Mouse (Mus musculus) gastrocnemius, adult 18-20 months (tissue): ENCODE measurements around the gene Eaf2. TPM values are rescaled to one million over a fixed set of nuclear protein-coding genes. Genes with fewer than 3 reads are reported as not detected.
"Not testable (repeated sequence)": the region's sequence is repeated elsewhere in the genome, so short reads cannot be mapped to it uniquely, and the experiment has no call there.

Source experiments
- DNase-seq: peaks from one replicate; pipeline ENCODE4 v3.0.0; 2021; ENCODE audit warnings: low spot score
- total RNA-seq, 2 experiments: library from RNA; stranded (reverse); gene quantifications; 2 replicates each; pipeline ENCODE4 v1.2.3; 2021

Gene Eaf2
- total RNA-seq, 2 experiments from 2014 or later, result 0.32 TPM; not detected in 1

DNA sequence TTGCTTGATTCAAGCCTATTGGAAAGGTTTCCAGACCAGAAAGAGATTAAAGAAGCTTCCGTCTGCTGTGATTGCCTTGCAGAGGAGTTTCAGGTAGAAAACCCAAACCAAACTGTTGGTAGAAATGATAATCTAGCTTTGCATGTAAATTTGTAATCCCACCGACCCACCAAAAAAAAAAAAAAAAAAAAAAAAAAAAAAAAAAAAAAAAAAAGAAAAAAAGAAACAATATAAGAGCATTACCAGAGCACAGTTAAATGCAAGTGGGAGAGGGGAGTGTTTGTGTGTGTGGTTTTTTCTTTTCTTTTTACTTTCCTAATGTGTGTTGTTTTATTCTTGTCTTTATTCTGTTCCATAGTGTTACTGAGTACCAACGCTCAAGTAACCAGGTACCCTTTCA, 23.6 kb downstream of the Eaf2 start:
- no peak for DNase-seq

DNA sequence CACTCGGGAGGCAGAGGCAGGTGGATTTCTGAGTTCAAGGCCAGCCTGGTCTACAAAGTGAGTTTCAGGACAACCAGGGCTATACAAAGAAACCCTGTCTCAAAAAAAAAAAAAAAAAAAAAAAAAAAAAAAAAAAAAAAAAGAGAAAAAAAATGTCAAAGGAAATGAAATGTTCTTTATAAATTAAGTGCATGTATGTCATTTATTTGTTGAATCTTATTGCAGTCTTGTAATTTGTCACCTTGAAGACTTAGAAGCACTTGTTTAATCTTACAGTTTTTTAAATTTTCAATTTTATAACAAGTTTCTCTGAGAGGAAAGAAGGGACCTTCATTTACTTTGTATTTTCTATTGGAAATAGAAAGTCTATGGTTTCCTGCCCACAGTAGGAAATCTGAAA, 27.9 kb downstream of the Eaf2 start:
- DNase-seq, result not testable (repeated sequence)

GRCm38 (mm10) chr16:36828820-36829219, 46.0 kb downstream of the Eaf2 start:
- no peak for DNase-seq

DNA sequence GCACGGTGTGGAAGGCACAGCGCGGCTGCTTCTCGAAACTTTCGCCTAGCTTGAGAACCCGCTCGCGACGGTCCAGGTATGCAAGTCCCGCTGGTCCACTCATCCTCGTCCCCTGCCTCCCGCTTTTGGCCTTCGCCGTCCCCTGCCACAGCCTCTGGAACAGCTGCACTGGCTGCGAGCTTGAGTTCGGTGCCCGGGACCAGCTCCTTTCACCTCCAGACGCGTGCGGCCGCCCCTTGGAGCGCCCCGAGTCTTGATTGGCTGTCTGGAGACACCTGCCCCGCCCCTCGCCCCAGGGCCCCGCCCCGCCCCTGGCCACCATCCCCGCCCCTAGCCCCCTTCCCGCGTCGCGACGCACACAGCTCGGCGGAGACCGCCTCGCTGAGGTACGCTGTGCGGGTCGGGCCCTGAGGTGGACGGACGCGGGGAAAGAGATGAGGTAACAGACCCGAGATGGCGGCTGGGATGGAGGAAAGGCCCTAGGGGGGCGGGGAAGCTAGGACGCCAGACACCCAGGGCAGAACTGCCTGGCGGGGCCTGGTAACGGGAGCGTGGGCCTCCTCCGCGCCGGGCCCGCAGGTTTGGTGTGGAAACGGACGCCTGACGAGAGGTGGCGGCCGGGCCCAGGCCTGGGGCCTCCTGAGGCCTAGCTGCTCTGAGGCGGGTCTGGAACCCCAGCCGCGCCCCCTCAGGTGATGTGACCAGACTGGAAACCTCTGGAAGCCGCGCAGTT, 46.6 kb downstream of the Eaf2 start, which contains the start of gene Iqcb1:
Gene Iqcb1, plus strand, starts transcription at position 332 of the 733 bp plus-strand sequence.
- peak; percentile 77 for DNase-seq

GRCm38 (mm10) chr16:36827611-36828053, 47.2 kb downstream of the Eaf2 start:
- DNase-seq, result no peak

- no peak for DNase-seq
Observed at GRCm38 (mm10) chr16:36821474-36821873, 53.3 kb downstream of the Eaf2 start.

- no peak for DNase-seq
Observed at GRCm38 (mm10) chr16:36820747-36821146, 54.1 kb downstream of the Eaf2 start.

GRCm38 (mm10) chr16:36820016-36820415, 54.8 kb downstream of the Eaf2 start:
- no peak for DNase-seq

DNA sequence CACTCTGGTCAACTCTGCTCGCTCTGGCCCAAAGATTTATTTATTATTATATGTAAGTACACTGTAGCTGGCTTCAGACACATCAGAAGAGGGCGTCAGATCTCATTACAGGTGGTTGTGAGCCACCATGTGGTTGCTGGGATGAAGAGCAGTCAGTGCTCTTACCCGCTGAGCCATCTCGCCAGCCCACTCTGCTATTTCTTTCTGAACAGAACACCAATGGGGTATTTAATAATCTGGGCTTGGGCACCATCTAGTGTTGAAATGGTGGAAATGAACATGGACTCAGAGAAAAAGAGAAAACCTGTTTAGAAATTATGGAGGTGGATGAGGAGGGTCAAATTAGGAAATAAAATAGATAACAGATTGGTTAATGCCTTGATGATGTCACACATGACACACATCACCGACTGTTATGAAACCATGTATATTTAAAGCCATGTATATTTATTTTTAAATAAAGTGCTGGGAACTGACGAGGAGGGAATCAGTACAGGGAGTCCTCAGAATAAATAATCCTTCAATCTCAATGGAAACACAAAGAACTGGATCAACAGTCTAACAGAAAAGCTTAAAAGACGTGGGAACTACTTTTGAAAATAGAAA, 57.4 kb downstream of the Eaf2 start:
- peak; percentile 72 for DNase-seq

GRCm38 (mm10) chr16:36816916-36817315, 57.9 kb downstream of the Eaf2 start:
- DNase-seq, result no peak

GRCm38 (mm10) chr16:36813680-36814079, 61.1 kb downstream of the Eaf2 start:
- DNase-seq, result no peak

- DNase-seq, result no peak
Observed at GRCm38 (mm10) chr16:36808616-36809015, 66.2 kb downstream of the Eaf2 start.

DNA sequence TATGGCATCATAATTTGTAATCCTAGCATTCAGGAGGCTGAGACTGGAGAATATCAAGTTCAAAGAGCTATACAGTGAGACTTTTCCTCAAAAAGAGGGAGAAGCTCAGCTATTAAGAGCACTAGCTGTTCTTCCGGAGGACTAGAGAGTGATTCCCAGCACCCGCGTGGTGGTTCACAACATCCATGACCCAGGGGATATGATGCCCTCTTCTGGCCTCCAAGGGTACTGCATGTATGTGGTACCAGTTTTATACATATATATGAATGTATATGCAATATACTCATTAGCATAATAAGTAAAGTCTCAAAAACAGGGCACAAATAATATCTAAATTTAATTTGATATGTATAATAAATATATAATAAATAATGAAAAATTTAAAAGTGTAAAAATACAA, 72.4 kb downstream of the Eaf2 start:
- DNase-seq, result no peak

DNA sequence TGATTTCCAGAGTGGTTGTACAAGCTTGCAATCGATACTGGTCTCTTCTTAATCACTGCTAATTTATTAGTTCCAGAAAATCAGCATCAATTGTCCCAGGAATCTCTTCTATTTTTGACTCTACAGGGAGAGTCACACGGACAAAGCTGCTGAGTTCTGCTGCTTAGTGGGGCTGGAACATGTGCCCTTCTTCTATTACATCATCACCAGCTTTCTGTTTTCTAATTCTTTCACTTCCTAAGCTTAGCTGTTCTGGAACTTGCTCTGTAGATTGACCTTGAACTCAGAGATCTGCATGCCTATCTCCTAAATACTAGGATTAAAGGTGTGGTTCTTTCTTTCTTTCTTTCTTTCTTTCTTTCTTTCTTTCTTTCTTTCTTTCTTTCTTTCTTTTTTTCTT, 76.5 kb downstream of the Eaf2 start:
- no peak for DNase-seq

- no peak for DNase-seq
Observed at GRCm38 (mm10) chr16:36794976-36795375, 79.8 kb downstream of the Eaf2 start.

- no peak for DNase-seq
Observed at GRCm38 (mm10) chr16:36790166-36790565, 84.6 kb downstream of the Eaf2 start.

- no peak for DNase-seq
Observed at GRCm38 (mm10) chr16:36786466-36786865, 88.3 kb downstream of the Eaf2 start.

DNA sequence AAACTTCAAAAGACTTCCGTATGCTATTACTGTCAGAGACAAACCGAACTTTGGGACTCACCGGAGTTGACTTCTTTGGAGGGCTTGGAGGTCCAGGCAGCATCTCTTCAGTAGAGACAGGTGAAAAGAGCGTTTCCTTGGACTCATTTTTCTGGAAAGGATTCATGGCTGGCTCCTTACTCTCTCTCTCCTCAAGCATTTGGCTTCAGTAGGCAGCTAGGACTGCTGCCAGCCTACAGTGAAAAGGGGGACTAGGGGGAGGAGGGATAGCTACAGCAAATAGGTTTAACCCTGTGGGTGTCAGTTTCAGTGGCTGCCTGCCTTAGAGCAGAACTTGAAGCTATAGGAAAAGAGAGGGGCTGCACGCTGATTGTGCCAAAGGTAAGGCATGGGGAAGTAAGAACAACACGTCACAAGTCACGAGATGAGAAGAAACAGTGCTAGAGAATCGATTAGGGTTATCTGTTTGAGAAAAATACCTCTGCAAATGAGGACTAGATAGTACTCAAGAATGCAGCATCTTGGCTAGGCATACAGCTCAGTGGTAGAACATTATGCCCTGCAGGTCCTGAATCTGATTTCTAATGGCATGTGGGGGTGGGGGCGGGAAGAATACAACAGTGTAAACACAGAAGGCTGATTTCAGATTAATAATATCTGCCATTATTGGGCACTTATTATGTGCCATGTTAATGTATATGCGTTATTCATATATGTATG, 90.0 kb downstream of the Eaf2 start, which contains the start of gene Slc15a2:
Gene Slc15a2, minus strand, starts transcription at position 369 of the 720 bp plus-strand sequence.
- no peak for DNase-seq

- DNase-seq, result no peak
Observed at GRCm38 (mm10) chr16:36784146-36784545, 90.7 kb downstream of the Eaf2 start.

DNA sequence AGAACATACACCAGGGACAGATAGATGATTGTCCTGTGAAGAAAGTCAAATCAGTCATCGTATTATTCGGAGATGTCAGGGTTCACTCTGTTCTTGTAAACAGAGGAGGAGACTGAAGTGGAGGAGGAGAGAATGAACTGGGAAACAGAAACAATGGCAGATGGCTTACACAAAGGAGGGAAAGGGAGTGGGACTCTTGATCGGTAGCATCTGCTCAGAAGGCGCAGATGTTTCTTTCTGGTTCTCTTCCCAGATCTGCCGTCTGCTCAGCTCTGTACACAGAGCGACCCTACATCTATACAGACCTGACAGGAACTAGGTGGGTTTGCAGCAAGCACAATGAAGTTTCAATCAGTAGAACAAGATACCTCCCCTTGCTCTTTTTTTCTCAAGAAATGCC, 99.1 kb downstream of the Eaf2 start:
- DNase-seq, result no peak

DNA sequence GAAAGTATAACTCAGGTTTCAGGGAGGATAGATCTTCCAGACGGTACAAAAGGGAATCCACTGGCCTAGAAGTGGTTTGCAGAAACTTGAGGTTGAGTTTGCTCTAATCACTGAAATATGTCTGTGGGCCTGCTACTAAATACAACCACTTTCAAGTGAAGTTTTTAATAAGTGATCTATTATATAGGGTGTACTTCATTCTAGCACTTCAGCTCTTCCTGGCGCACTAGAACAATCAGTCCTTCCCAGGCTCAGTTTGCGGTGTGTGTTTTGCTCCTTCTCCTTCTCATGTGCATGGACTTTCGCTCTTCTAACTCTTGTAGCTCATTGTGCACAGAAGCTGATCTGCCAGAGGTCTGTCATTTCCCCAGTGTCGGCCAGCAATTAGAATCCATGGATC, 101.8 kb downstream of the Eaf2 start:
- no peak for DNase-seq

DNA sequence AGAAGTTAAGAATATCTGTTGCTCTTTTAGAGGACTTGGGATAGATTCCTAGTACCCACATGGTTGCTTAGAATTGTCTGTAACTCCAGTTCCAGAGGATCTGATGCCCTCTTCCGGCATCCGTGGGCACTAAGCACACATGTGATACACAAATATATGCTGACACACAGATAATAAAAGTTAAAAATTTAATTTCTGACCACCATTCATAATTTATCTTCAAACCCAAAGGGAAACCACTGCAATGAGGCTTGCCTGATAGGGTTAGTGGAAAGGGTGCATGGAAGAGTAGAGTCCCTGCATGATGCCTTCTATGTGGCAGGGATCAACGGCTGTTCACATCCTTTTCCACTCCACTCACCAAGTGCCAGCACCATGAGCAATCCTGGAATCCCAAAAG, 103.1 kb downstream of the Eaf2 start:
- DNase-seq, result no peak
